8 mouse cellular contexts compared by ENCODE assay signal in genomic region chr7:19320637-19321036, GRCm38 (mm10). TPM values are rescaled to one million over a fixed set of nuclear protein-coding genes. Genes with fewer than 3 reads are reported as not detected.
DNase-seq lines count a peak whose midpoint lies in the region; ATAC-seq and TF ChIP-seq lines count a peak whose summit lies in the region.

No protein-coding gene starts in this region.

- peak overlapping the region; percentile 48 for H3K4me3 ChIP-seq in heart, embryonic 16.5 days (ENCODE audit: low read length)
- H3K4me3 ChIP-seq in embryonic facial prominence, embryonic 13.5 days: peak overlapping the region; percentile 53; the same call in 1 of the 2 replicates
- no peak overlapping the region for H3K4me3 ChIP-seq in intestine, embryonic 16.5 days (ENCODE audit: low read length)
- no peak overlapping the region for H3K4me3 ChIP-seq in myocyte

- 43% methylated on average over 7 of the region's 7 CpGs for WGBS in heart, embryonic 16.5 days
- WGBS in embryonic facial prominence, embryonic 13.5 days: 40% methylated on average over 7 of the region's 7 CpGs
- WGBS in intestine, embryonic 16.5 days: 38% methylated on average over 7 of the region's 7 CpGs

- H3K4me2 ChIP-seq in heart, embryonic 16.5 days (ENCODE audit: low read depth, low read length): peak overlapping the region; percentile 67
- peak overlapping the region; percentile 88 for H3K4me2 ChIP-seq in embryonic facial prominence, embryonic 13.5 days
- peak overlapping the region; percentile 90; the same call in 1 of the 2 replicates for H3K4me2 ChIP-seq in intestine, embryonic 16.5 days (ENCODE audit: low read depth, low read length)
- H3K4me2 ChIP-seq in myocyte (ENCODE audit: low read depth): peak overlapping the region; percentile 89

- no peak overlapping the region for H3K27ac ChIP-seq in heart, embryonic 16.5 days (ENCODE audit: low read length)
- H3K27ac ChIP-seq in embryonic facial prominence, embryonic 13.5 days: no peak overlapping the region
- H3K27ac ChIP-seq in intestine, embryonic 16.5 days (ENCODE audit: low read length): no peak overlapping the region

- intact Hi-C loops in left cerebral cortex, postnatal 36 days (cut with DNase I): no loop called here

- H3K9ac ChIP-seq in heart, embryonic 16.5 days (ENCODE audit: low read length): peak overlapping the region; percentile 66
- peak overlapping the region; percentile 65 for H3K9ac ChIP-seq in embryonic facial prominence, embryonic 13.5 days
- no peak overlapping the region for H3K9ac ChIP-seq in intestine, embryonic 16.5 days (ENCODE audit: low read depth, low read length)

- no peaks in the 10 kb centered on the region for H3K9me3 ChIP-seq in heart, embryonic 16.5 days (replicated peaks; ENCODE audit: control insufficient read depth, low read length)
- H3K9me3 ChIP-seq in embryonic facial prominence, embryonic 13.5 days: no peaks in the 10 kb centered on the region
- no peaks in the 10 kb centered on the region for H3K9me3 ChIP-seq in intestine, embryonic 16.5 days (ENCODE audit: control insufficient read depth, low read length)

- no peaks in the 10 kb centered on the region for H3K27me3 ChIP-seq in heart, embryonic 16.5 days (ENCODE audit: control insufficient read depth, insufficient read depth, low read length)
- H3K27me3 ChIP-seq in embryonic facial prominence, embryonic 13.5 days: peaks cover 41% of the 10 kb centered on the region
- H3K27me3 ChIP-seq in intestine, embryonic 16.5 days (replicated peaks; ENCODE audit: control insufficient read depth, insufficient read depth, low read length): peaks cover 8% of the 10 kb centered on the region; the same call in 1 of the 2 replicates
- H3K27me3 ChIP-seq in myocyte (ENCODE audit: control insufficient read depth, insufficient read depth, insufficient read length): no peaks in the 10 kb centered on the region

- H3K79me2 ChIP-seq in myocyte (ENCODE audit: control insufficient read depth, insufficient read depth): no peaks in the 10 kb centered on the region

- no peak for ATAC-seq in heart, embryonic 16.5 days (replicated peaks; ENCODE audit: extremely low read depth, insufficient read depth, low FRiP score)
- ATAC-seq in embryonic facial prominence, embryonic 13.5 days (ENCODE audit: insufficient number of reproducible peaks, insufficient read depth, low FRiP score, low TSS enrichment, low read depth): no peak
- ATAC-seq in intestine, embryonic 16.5 days: no peak

- no peaks in the 10 kb centered on the region for H3K36me3 ChIP-seq in heart, embryonic 16.5 days (ENCODE audit: control insufficient read depth, insufficient read depth)
- no peaks in the 10 kb centered on the region for H3K36me3 ChIP-seq in embryonic facial prominence, embryonic 13.5 days
- H3K36me3 ChIP-seq in intestine, embryonic 16.5 days (ENCODE audit: control insufficient read depth, insufficient read depth, low read length): no peaks in the 10 kb centered on the region
- no peaks in the 10 kb centered on the region for H3K36me3 ChIP-seq in myocyte (ENCODE audit: control insufficient read depth, insufficient read depth)

- H3ac ChIP-seq in myocyte (ENCODE audit: control insufficient read depth, insufficient read length): no peak overlapping the region

- H3K4me1 ChIP-seq in heart, embryonic 16.5 days (ENCODE audit: control insufficient read depth, insufficient read depth, low read length): peaks cover 15% of the 10 kb centered on the region
- peaks cover 11% of the 10 kb centered on the region for H3K4me1 ChIP-seq in embryonic facial prominence, embryonic 13.5 days
- peaks cover 9% of the 10 kb centered on the region; the same call in 1 of the 2 replicates for H3K4me1 ChIP-seq in intestine, embryonic 16.5 days (ENCODE audit: control insufficient read depth, insufficient read depth, low read length)

- TF ChIP-seq POLR2A in myocyte (IDR thresholded peaks at IDR 0.05; ENCODE audit: insufficient read length, low read depth): no peak

- no peak for DNase-seq in heart, adult 11 months
- DNase-seq in adrenal gland, adult 2 months: no peak
- no peak for DNase-seq in left cerebral cortex, postnatal 36 days (ENCODE audit: low spot score in 2 of 2)
- no peak for DNase-seq in cerebellum, adult 9-11 months

TF ChIP-seq in myocyte, 11 proteins besides CTCF, POLR2A, EP300 and RAD21:
- TF ChIP-seq SRF (IDR thresholded peaks at IDR 0.05; ENCODE audit: control insufficient read depth, insufficient read length, low read depth) (no peak), POLR2AphosphoS2 (IDR thresholded peaks at IDR 0.05; ENCODE audit: insufficient read length, low read depth) (no peak), E2F4 (IDR thresholded peaks at IDR 0.05; ENCODE audit: insufficient read depth) (no peak), USF1 (IDR thresholded peaks at IDR 0.05; ENCODE audit: low read depth) (no peak), TCF12 (IDR thresholded peaks at IDR 0.05; ENCODE audit: insufficient read depth, poor library complexity, severe bottlenecking) (no peak), MYOG (IDR thresholded peaks at IDR 0.05; ENCODE audit: control insufficient read depth in 1 of 3, insufficient read depth in 1 of 3, insufficient read length in 2 of 3, low read depth in 2 of 3) (no peak), MAX (IDR thresholded peaks at IDR 0.05; ENCODE audit: low read depth) (no peak), CEBPB (IDR thresholded peaks at IDR 0.05; ENCODE audit: insufficient read depth, poor library complexity, severe bottlenecking) (no peak), MYOD1 (IDR thresholded peaks at IDR 0.05; ENCODE audit: control insufficient read depth in 1 of 3, insufficient read length in 2 of 3, low read depth in 2 of 3) (no peak), REST (IDR thresholded peaks at IDR 0.05; ENCODE audit: insufficient read depth, insufficient read length) (no peak), TCF3 (IDR thresholded peaks at IDR 0.05; ENCODE audit: insufficient read length, low read depth) (no peak)
TF ChIP-seq in myocyte: peak in this region for 0.

RNA-seq across cellular contexts. Expression of gene Fosb, which starts 10.8 kb away (rescaled TPM):
- 0.24 and 0.34 TPM in 2 replicates for polyA plus RNA-seq in heart, embryonic 16.5 days (2015; fragmentation: Nextera tagmentation; extraction: Ambion mirVana)
- 0.06 and 0.23 TPM in 2 replicates for polyA plus RNA-seq in embryonic facial prominence, embryonic 13.5 days (2015; fragmentation: Nextera tagmentation; extraction: Ambion mirVana)
- polyA plus RNA-seq in intestine, embryonic 16.5 days (2015; fragmentation: Nextera tagmentation; extraction: Ambion mirVana): 0.10 and 0.21 TPM in 2 replicates
- 0.82 TPM for polyA plus RNA-seq in myocyte (2012; fragmentation: generic; extraction: Trizol)
- 10 to 100 TPM in 1 of 2 experiments, 1 to 10 TPM in 1; 5.8 to 34.5 TPM for total RNA-seq in adrenal gland, adult 2 months (2021)
- 2.6 and 3.2 TPM in 2 replicates for polyA plus RNA-seq in adrenal gland, adult 2 months (2012; rRNA removed)
- 10 to 100 TPM; 20.6 to 22.5 TPM for total RNA-seq in left cerebral cortex, postnatal 36 days (2021)

RNA-seq across cellular contexts. Expression of gene Ercc1, which starts 23.9 kb away (rescaled TPM):
- 61.0 and 62.4 TPM in 2 replicates for polyA plus RNA-seq in heart, embryonic 16.5 days (2015; fragmentation: Nextera tagmentation; extraction: Ambion mirVana)
- 93.2 and 106 TPM in 2 replicates for polyA plus RNA-seq in embryonic facial prominence, embryonic 13.5 days (2015; fragmentation: Nextera tagmentation; extraction: Ambion mirVana)
- polyA plus RNA-seq in intestine, embryonic 16.5 days (2015; fragmentation: Nextera tagmentation; extraction: Ambion mirVana): 45.8 and 51.3 TPM in 2 replicates
- polyA plus RNA-seq in myocyte (2012; fragmentation: generic; extraction: Trizol): 83.1 TPM
- total RNA-seq in adrenal gland, adult 2 months (2021): 10 to 100 TPM; 36.5 to 40.8 TPM
- 36.3 and 37.8 TPM in 2 replicates for polyA plus RNA-seq in adrenal gland, adult 2 months (2012; rRNA removed)
- total RNA-seq in left cerebral cortex, postnatal 36 days (2021): 10 to 100 TPM; 35.6 to 41.8 TPM

RNA-seq across cellular contexts. Expression of gene Rtn2, which starts 38.2 kb away (rescaled TPM):
- polyA plus RNA-seq in heart, embryonic 16.5 days (2015; fragmentation: Nextera tagmentation; extraction: Ambion mirVana): 27.4 and 28.5 TPM in 2 replicates
- polyA plus RNA-seq in embryonic facial prominence, embryonic 13.5 days (2015; fragmentation: Nextera tagmentation; extraction: Ambion mirVana): 10.2 and 11.7 TPM in 2 replicates
- 10.3 and 11.8 TPM in 2 replicates for polyA plus RNA-seq in intestine, embryonic 16.5 days (2015; fragmentation: Nextera tagmentation; extraction: Ambion mirVana)
- 340 TPM for polyA plus RNA-seq in myocyte (2012; fragmentation: generic; extraction: Trizol)
- 1 to 10 TPM; 4.2 to 7.4 TPM for total RNA-seq in adrenal gland, adult 2 months (2021)
- polyA plus RNA-seq in adrenal gland, adult 2 months (2012; rRNA removed): 14.6 and 19.4 TPM in 2 replicates
- 100 to 1,000 TPM in 1 of 2 experiments, 10 to 100 TPM in 1; 98.6 to 121 TPM for total RNA-seq in left cerebral cortex, postnatal 36 days (2021)

RNA-seq across cellular contexts. Expression of gene Cd3eap, which starts 38.6 kb away (rescaled TPM):
- polyA plus RNA-seq in heart, embryonic 16.5 days (2015; fragmentation: Nextera tagmentation; extraction: Ambion mirVana): 16.2 and 16.7 TPM in 2 replicates
- polyA plus RNA-seq in embryonic facial prominence, embryonic 13.5 days (2015; fragmentation: Nextera tagmentation; extraction: Ambion mirVana): 29.4 and 30.5 TPM in 2 replicates
- polyA plus RNA-seq in intestine, embryonic 16.5 days (2015; fragmentation: Nextera tagmentation; extraction: Ambion mirVana): 19.1 and 24.3 TPM in 2 replicates
- polyA plus RNA-seq in myocyte (2012; fragmentation: generic; extraction: Trizol): 13.7 TPM
- total RNA-seq in adrenal gland, adult 2 months (2021): 10 to 100 TPM; 13.2 to 13.3 TPM
- polyA plus RNA-seq in adrenal gland, adult 2 months (2012; rRNA removed): 12.3 and 21.5 TPM in 2 replicates
- 10 to 100 TPM; 17.3 to 17.6 TPM for total RNA-seq in left cerebral cortex, postnatal 36 days (2021)

RNA-seq across cellular contexts. Expression of gene Ppp1r13l, which starts 38.9 kb away (rescaled TPM):
- polyA plus RNA-seq in heart, embryonic 16.5 days (2015; fragmentation: Nextera tagmentation; extraction: Ambion mirVana): 13.6 and 14.2 TPM in 2 replicates
- 8.3 and 12.6 TPM in 2 replicates for polyA plus RNA-seq in embryonic facial prominence, embryonic 13.5 days (2015; fragmentation: Nextera tagmentation; extraction: Ambion mirVana)
- 3.1 and 4.2 TPM in 2 replicates for polyA plus RNA-seq in intestine, embryonic 16.5 days (2015; fragmentation: Nextera tagmentation; extraction: Ambion mirVana)
- polyA plus RNA-seq in myocyte (2012; fragmentation: generic; extraction: Trizol): 36.0 TPM
- total RNA-seq in adrenal gland, adult 2 months (2021): 1 to 10 TPM; 6.5 to 8.3 TPM
- polyA plus RNA-seq in adrenal gland, adult 2 months (2012; rRNA removed): 16.9 and 20.2 TPM in 2 replicates
- 1 to 10 TPM; 5.1 to 7.9 TPM for total RNA-seq in left cerebral cortex, postnatal 36 days (2021)

Comparison
In these comparisons a context has a peak if more than half of its experiments do, and no peak if none do; other contexts are left out.
1. H3K4me3 ChIP-seq: peak in heart, embryonic 16.5 days (single experiment) and embryonic facial prominence, embryonic 13.5 days (single experiment); none in intestine, embryonic 16.5 days (single experiment) and myocyte (single experiment).
2. RNA of gene Rtn2, which starts 38.2 kb away (polyA plus RNA-seq): 340 TPM in myocyte (single experiment); 27.4 to 28.5 TPM in heart, embryonic 16.5 days, 14.6 to 19.4 TPM in adrenal gland, adult 2 months, 10.2 to 11.7 TPM in embryonic facial prominence, embryonic 13.5 days and 10.3 to 11.8 TPM in intestine, embryonic 16.5 days; every median in the first group is over 10 times any median in the second.
3. Peak in every context shown above with its lines, with median percentiles within 50 percentile points of each other: H3K4me2 ChIP-seq.